Mouse (Mus musculus) gonadal fat pad, adult 2 months (tissue): Measurements from ENCODE around the gene Krtap9-5. TPM values are rescaled to one million over a fixed set of nuclear protein-coding genes. Genes with fewer than 3 reads are reported as not detected.

Experiments used
- DNase-seq: peaks from one replicate; pipeline ENCODE4 v3.0.0-alpha.2; 2012; ENCODE audit warnings: low read depth
- polyA plus RNA-seq: library from polyadenylated mRNA; depleted of rRNA; stranded (reverse); fragments of >200 nt; gene quantifications from 2 replicates; pipeline ENCODE4 v1.2.3, GENCODE M21; 2012; rRNA removed

Krtap9-5 gene
- not detected in 2 replicates for polyA plus RNA-seq

GRCm38 (mm10) chr11:99948175-99948574, at the start of gene Krtap9-5:
Gene Krtap9-5 (plus strand): TSS chr11:99948475.
- DNase-seq, result no peak

- no peak for DNase-seq
These were observed 40.7 kb upstream of the Krtap9-5 start, which contains the start of gene Krtap31-1 for GRCm38 (mm10) chr11:99907620-99908019. Gene Krtap31-1 (plus strand): TSS chr11:99907920.

- DNase-seq, result no peak
These were observed 33.8 kb upstream of the Krtap9-5 start, which contains the start of gene Gm11565 for GRCm38 (mm10) chr11:99914451-99914850. Gene Gm11565 (plus strand): TSS chr11:99914751.

DNA sequence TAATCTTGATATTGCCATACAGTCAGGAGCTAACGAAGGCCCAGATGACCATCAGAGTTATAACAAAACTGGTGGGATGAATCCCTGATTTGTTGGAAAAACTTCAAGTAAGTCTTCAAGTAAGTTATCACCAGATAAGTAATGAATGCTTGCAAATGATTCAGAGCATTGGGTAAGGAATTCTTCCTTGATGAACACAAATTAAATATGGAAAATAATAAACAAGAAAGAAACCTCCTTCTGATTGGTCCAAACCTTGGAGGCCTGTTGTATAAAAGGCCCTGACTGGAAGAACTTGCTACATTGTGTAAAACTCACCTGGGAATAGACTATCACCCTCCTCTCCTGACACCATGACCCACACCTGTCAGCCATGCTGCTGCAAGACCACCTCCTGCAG, 12.3 kb upstream of the Krtap9-5 start, which contains the start of gene Krtap31-2:
Krtap31-2 (plus strand) TSS at position 301 of the 400 bp plus-strand sequence.
- no peak for DNase-seq

DNA sequence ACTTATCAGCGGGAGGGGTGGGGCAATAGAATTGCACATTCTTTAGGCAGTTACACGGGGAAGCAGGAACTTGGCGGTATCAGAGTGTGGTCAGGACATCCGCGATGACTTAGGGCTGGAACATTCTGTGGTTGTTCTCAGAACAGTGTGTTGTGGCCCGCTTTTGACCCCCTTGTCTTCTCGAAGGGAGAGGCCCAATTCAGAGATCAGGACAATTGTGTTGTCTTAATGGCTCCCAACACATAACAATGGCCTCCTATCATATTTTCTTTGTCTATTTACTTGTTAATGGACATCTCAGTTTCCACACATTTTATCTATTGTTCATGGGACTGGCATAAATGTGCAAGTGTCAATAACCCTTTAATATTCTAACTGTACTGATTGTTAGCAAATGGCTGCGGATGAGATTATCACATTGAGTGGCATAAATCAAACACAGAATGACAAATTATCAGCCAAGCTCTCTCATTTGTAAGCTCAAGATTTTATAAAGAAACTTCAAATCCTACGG, 10.5 kb upstream of the Krtap9-5 start:
- no peak for DNase-seq

- DNase-seq, result no peak
These were observed 15.9 kb downstream of the Krtap9-5 start for GRCm38 (mm10) chr11:99964213-99964612.

DNA sequence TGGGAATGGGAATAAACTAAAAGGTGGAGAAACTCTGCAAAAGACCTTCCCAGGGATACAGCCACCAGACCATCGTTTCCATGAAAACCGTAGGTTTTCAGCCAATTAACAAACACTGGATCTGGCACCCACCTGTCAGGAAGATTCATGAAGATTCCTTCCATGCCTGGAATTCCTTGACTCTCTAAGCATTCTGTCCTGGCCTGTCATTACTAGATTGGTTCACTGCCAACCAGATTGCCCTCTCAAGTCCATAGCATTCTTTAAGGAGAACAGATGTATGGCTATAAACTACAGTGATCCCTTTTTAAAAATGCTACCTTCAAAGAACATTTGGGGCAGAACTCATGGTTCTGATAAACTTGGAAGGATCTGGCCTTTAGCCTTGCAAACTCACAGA, 17.7 kb downstream of the Krtap9-5 start:
- DNase-seq, result no peak

GRCm38 (mm10) chr11:99978953-99979352, 30.7 kb downstream of the Krtap9-5 start, which contains the start of gene Krtap29-1:
Gene Krtap29-1 (minus strand): TSS chr11:99979053.
- DNase-seq, result no peak

- no peak for DNase-seq
These were observed 34.5 kb downstream of the Krtap9-5 start for GRCm38 (mm10) chr11:99982731-99983130.

DNA sequence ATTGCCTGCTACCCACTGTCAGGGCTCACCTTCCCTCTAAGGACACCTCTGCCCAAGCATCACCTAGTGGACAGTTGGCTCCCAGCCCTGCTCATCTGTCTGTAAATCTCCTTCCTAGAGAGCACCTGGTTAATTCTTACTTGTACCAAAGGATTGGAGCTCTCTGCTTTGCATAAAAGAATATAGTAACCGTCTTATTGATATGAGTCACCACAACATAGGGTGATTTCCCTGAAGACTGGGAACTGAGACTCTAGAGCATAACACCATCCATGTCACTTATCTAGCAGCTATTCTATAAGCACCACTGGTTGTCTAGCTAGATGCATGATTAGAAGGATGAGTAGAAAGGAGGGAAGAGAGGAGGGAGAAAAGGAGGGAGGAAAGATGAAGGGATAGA, 35.2 kb downstream of the Krtap9-5 start:
- DNase-seq, result no peak

GRCm38 (mm10) chr11:99985291-99986092, 37.2 kb downstream of the Krtap9-5 start:
- DNase-seq, result no peak

DNA sequence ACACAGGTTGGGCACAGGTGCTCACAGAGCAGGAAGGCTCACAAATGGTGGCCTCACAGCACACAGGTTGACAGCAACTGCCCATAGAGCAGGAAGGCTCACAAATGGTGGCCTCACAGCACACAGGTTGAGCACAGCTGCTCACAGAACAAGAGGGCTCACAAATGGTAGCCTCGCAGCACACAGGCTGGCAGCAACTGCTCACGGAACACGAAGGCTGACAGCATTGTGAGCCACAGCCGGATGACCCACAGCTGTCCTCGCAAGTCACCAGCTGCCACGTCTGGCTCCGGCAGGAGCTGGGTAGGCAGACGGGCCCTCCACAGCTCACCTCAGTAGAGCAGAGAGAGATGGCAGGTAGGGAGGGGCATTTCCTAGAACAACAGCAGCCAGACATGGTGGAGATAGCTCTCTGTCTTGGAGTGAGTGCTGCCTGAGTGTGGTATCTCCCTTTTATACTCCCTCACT, 37.9 kb downstream of the Krtap9-5 start, which contains the start of gene Krtap16-1:
Krtap16-1 (minus strand) TSS at position 418 of the 468 bp plus-strand sequence.
- DNase-seq, result no peak

- DNase-seq, result no peak
These were observed 40.3 kb downstream of the Krtap9-5 start for GRCm38 (mm10) chr11:99988530-99988929.

- DNase-seq, result no peak
These were observed 41.7 kb downstream of the Krtap9-5 start for GRCm38 (mm10) chr11:99989881-99990405.

GRCm38 (mm10) chr11:99990571-99990970, 42.3 kb downstream of the Krtap9-5 start:
- no peak for DNase-seq

DNA sequence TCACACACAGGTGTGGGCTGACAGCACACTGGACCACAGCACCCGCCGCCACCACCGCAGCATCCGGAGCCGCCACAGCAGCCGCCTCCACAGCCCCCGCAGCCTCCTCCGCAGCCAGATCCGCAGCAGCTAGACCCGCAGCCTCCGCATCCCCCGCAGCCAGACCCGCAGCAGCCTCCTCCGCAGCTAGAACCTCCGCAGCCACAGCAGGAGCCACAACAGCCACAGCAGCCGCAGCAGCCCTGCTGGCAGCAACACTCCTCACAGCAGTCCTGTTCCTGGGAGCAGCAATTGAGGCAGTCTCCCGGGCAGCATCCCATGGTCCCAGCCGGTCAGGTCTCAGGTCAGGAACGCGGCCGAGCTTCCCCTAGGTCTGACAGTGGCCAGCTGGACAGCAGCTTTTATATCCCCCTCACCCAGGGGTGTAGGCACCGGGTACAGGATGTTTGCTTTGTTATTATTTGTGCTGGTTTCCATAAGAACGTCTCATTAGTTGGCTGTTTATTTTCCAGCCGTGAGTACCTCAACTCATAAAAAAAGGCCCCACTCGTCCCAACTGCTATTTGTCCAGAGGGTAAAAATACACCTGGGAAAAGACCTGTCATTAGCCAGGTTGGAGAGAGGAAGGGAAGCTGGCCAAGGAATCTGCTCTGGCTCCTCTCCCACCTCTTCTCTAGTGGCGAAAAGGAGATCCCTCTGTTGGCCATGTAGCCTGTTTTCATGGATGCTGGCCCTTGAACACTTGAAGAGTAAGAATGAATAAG, 45.5 kb downstream of the Krtap9-5 start, which contains the start of gene Krtap17-1:
Krtap17-1 (minus strand) TSS at position 375 of the 764 bp plus-strand sequence.
- DNase-seq, result no peak

GRCm38 (mm10) chr11:99994384-99994661, 46.0 kb downstream of the Krtap9-5 start:
- no peak for DNase-seq

DNA sequence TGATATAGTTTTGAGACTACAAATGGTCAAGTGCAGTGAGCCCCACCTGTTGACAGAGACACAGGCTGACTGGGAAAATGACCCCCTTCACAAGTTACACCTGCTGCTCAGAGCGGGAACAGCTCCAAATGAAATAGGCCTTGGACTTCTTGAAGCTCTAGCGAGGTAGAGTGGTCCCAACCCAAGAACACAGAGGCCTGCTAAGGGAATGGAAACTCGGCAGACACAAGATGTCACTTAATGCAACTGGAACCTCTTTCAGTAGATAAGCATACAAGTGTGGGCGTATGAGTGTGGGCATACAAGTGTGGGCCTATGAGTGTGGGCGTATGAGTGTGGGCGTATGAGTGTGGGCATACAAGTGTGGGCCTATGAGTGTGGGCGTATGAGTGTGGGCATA, 50.8 kb downstream of the Krtap9-5 start:
- DNase-seq, result no peak
